Mouse (Mus musculus): ENCODE results near the gene Gm21732.
"Not testable (repeated sequence)": the region's sequence is repeated elsewhere in the genome, so short reads cannot be mapped to it uniquely, and the experiment has no call there.

Gene Gm21732

DNA sequence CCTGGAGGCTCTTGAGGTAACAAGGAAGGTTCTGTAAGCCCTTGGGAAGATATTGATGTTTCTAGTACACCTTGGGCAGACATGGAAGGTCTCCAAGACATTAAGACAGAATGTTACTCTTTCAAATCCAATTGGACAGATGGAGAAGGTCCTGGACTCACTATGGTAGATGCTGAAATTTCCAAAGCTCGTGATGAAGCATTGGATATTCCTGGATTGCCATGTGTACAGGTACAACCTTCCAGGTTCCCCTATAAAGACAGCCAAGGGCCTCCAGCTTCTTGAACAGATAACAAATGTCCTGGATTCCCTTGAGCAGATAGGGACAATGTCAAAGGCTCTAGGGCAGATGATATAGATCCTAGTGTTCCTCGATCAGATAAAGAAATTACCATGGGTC is at the start of gene Gm21732:
Gm21732 (minus strand) TSS at position 101 of the 400 bp plus-strand sequence.
- DNase-seq = not testable (repeated sequence)
